Mouse (Mus musculus): ENCODE data around the gene Hoxa9. TPM values are rescaled to one million over a fixed set of nuclear protein-coding genes. Genes with fewer than 3 reads are reported as not detected.
A peak's percentile ranks its signal among the peaks of the same experiment; 100 is the strongest.

Gene Hoxa9
- polyA plus RNA-seq, 1 experiment from 2014 or later: 77.4 TPM

GRCm38 (mm10) chr6:52249415-52249738 lies 18.5 kb upstream of the Hoxa9 start:
- Histone ChIP-seq H3K9me3 (no peaks in the 10 kb centered on the region), H3K27ac (peak overlapping the region; percentile 98), H3K9ac (replicated peaks) (peak overlapping the region; percentile 100), H3K27me3 (peaks cover 35% of the 10 kb centered on the region), H3K4me3 (replicated peaks) (peak overlapping the region; percentile 99), H3K36me3 (peaks cover 32% of the 10 kb centered on the region), H3K4me2 (peak overlapping the region; percentile 96), H3K4me1 (replicated peaks) (peaks cover 35% of the 10 kb centered on the region)
- WGBS: 2% methylated on average over 16 of the region's 16 CpGs
- no peak for ATAC-seq (ENCODE audit: insufficient number of reproducible peaks, insufficient read depth, low FRiP score, low TSS enrichment, low read depth)

GRCm38 (mm10) chr6:52248638-52249414 lies 17.9 kb upstream of the Hoxa9 start:
- peaks cover 38% of the 10 kb centered on the region for H3K4me1 ChIP-seq (replicated peaks)
- 2% methylated on average over 27 of the region's 27 CpGs for WGBS
- H3K9me3 ChIP-seq: no peaks in the 10 kb centered on the region
- H3K27me3 ChIP-seq: peaks cover 35% of the 10 kb centered on the region
- H3K4me3 ChIP-seq (replicated peaks): peak overlapping the region; percentile 99
- ATAC-seq (ENCODE audit: insufficient number of reproducible peaks, insufficient read depth, low FRiP score, low TSS enrichment, low read depth): no peak
- peak overlapping the region; percentile 96 for H3K4me2 ChIP-seq
- peaks cover 32% of the 10 kb centered on the region for H3K36me3 ChIP-seq
- peak overlapping the region; percentile 98 for H3K27ac ChIP-seq
- H3K9ac ChIP-seq (replicated peaks): peak overlapping the region; percentile 100

GRCm38 (mm10) chr6:52247766-52248637 lies 17.1 kb upstream of the Hoxa9 start:
- H3K27me3 ChIP-seq: peaks cover 34% of the 10 kb centered on the region
- H3K9ac ChIP-seq (replicated peaks): peak overlapping the region; percentile 100
- no peaks in the 10 kb centered on the region for H3K9me3 ChIP-seq
- H3K4me1 ChIP-seq (replicated peaks): peaks cover 40% of the 10 kb centered on the region
- peak overlapping the region; percentile 96 for H3K4me2 ChIP-seq
- H3K27ac ChIP-seq: peak overlapping the region; percentile 98
- ATAC-seq (ENCODE audit: insufficient number of reproducible peaks, insufficient read depth, low FRiP score, low TSS enrichment, low read depth): no peak
- peak overlapping the region; percentile 99 for H3K4me3 ChIP-seq (replicated peaks)
- under 1% methylated on average over 23 of the region's 23 CpGs for WGBS
- peaks cover 29% of the 10 kb centered on the region for H3K36me3 ChIP-seq

- H3K9me3 ChIP-seq: no peaks in the 10 kb centered on the region
- H3K27ac ChIP-seq: peak overlapping the region; percentile 100
- peaks cover 19% of the 10 kb centered on the region for H3K36me3 ChIP-seq
- WGBS: 3% methylated on average over 3 of the region's 3 CpGs
- ATAC-seq (ENCODE audit: insufficient number of reproducible peaks, insufficient read depth, low FRiP score, low TSS enrichment, low read depth): no peak
- H3K4me2 ChIP-seq: peak overlapping the region; percentile 96
- H3K9ac ChIP-seq (replicated peaks): peak overlapping the region; percentile 100
- peaks cover 43% of the 10 kb centered on the region for H3K4me1 ChIP-seq (replicated peaks)
- peak overlapping the region; percentile 99 for H3K4me3 ChIP-seq (replicated peaks)
- peaks cover 27% of the 10 kb centered on the region for H3K27me3 ChIP-seq
Observed at GRCm38 (mm10) chr6:52246916-52247315, 16.0 kb upstream of the Hoxa9 start.

- H3K9ac ChIP-seq (replicated peaks): peak overlapping the region; percentile 100
- ATAC-seq (ENCODE audit: insufficient number of reproducible peaks, insufficient read depth, low FRiP score, low TSS enrichment, low read depth): no peak
- peak overlapping the region; percentile 96 for H3K4me2 ChIP-seq
- H3K27me3 ChIP-seq: peaks cover 24% of the 10 kb centered on the region
- no peaks in the 10 kb centered on the region for H3K9me3 ChIP-seq
- H3K27ac ChIP-seq: peak overlapping the region; percentile 100
- peak overlapping the region; percentile 99 for H3K4me3 ChIP-seq (replicated peaks)
- peaks cover 17% of the 10 kb centered on the region for H3K36me3 ChIP-seq
- H3K4me1 ChIP-seq (replicated peaks): peaks cover 48% of the 10 kb centered on the region
- under 1% methylated on average over 26 of the region's 26 CpGs for WGBS
Observed at GRCm38 (mm10) chr6:52246403-52246803, 15.5 kb upstream of the Hoxa9 start.

GRCm38 (mm10) chr6:52245757-52246142 lies 14.9 kb upstream of the Hoxa9 start, which contains the start of gene Hoxa11:
Gene Hoxa11, minus strand, starts transcription at chr6:52245810.
- Histone ChIP-seq H3K4me2 (peak within 1 kb of the TSS; percentile 96), H3K4me3 (replicated peaks) (peak within 1 kb of the TSS; percentile 99), H3K9me3 (no peaks in the 10 kb centered on the region), H3K4me1 (replicated peaks) (peaks cover 51% of the 10 kb centered on the region), H3K27ac (peak within 1 kb of the TSS; percentile 100), H3K36me3 (peaks cover 16% of the 10 kb centered on the region), H3K9ac (replicated peaks) (peak within 1 kb of the TSS; percentile 100), H3K27me3 (peaks cover 22% of the 10 kb centered on the region)
- peak; percentile 35; the same call in 1 of the 2 replicates for ATAC-seq (ENCODE audit: insufficient number of reproducible peaks, insufficient read depth, low FRiP score, low TSS enrichment, low read depth)
- under 1% methylated on average over 20 of the region's 20 CpGs for WGBS

- under 1% methylated on average over 70 of the region's 71 CpGs for WGBS
- no peak for ATAC-seq (ENCODE audit: insufficient number of reproducible peaks, insufficient read depth, low FRiP score, low TSS enrichment, low read depth)
- Histone ChIP-seq H3K27ac (peak overlapping the region; percentile 100), H3K9ac (replicated peaks) (peak overlapping the region; percentile 100), H3K4me2 (peak overlapping the region; percentile 96), H3K27me3 (peaks cover 16% of the 10 kb centered on the region), H3K4me1 (replicated peaks) (peaks cover 46% of the 10 kb centered on the region), H3K36me3 (peaks cover 11% of the 10 kb centered on the region), H3K9me3 (no peaks in the 10 kb centered on the region), H3K4me3 (replicated peaks) (peak overlapping the region; percentile 99)
Observed at GRCm38 (mm10) chr6:52245040-52245756, 14.3 kb upstream of the Hoxa9 start.

GRCm38 (mm10) chr6:52244471-52245039 lies 13.7 kb upstream of the Hoxa9 start:
- Histone ChIP-seq H3K4me3 (replicated peaks) (peak overlapping the region; percentile 99), H3K9ac (replicated peaks) (peak overlapping the region; percentile 100), H3K36me3 (peaks cover 5% of the 10 kb centered on the region), H3K4me1 (replicated peaks) (peaks cover 40% of the 10 kb centered on the region), H3K27me3 (peaks cover 10% of the 10 kb centered on the region), H3K9me3 (no peaks in the 10 kb centered on the region), H3K4me2 (peak overlapping the region; percentile 96), H3K27ac (peak overlapping the region; percentile 100)
- WGBS: 0% methylated on average over 23 of the region's 23 CpGs
- no peak for ATAC-seq (ENCODE audit: insufficient number of reproducible peaks, insufficient read depth, low FRiP score, low TSS enrichment, low read depth)

GRCm38 (mm10) chr6:52243681-52244121 lies 12.8 kb upstream of the Hoxa9 start:
- Histone ChIP-seq H3K9ac (replicated peaks) (peak overlapping the region; percentile 100), H3K4me1 (replicated peaks) (peaks cover 38% of the 10 kb centered on the region), H3K27me3 (peaks cover 10% of the 10 kb centered on the region), H3K4me2 (peak overlapping the region; percentile 96), H3K27ac (peak overlapping the region; percentile 100), H3K9me3 (no peaks in the 10 kb centered on the region), H3K36me3 (no peaks in the 10 kb centered on the region), H3K4me3 (replicated peaks) (peak overlapping the region; percentile 99)
- ATAC-seq (ENCODE audit: insufficient number of reproducible peaks, insufficient read depth, low FRiP score, low TSS enrichment, low read depth): 0 out of 2 replicates have a peak, but pooled peaks have one; percentile 0
- 2% methylated on average over 12 of the region's 12 CpGs for WGBS

GRCm38 (mm10) chr6:52242801-52243332 lies 12.0 kb upstream of the Hoxa9 start:
- H3K9me3 ChIP-seq: no peaks in the 10 kb centered on the region
- peak overlapping the region; percentile 99 for H3K4me3 ChIP-seq (replicated peaks)
- peaks cover 35% of the 10 kb centered on the region for H3K4me1 ChIP-seq (replicated peaks)
- H3K27me3 ChIP-seq: peaks cover 5% of the 10 kb centered on the region
- no peak for ATAC-seq (ENCODE audit: insufficient number of reproducible peaks, insufficient read depth, low FRiP score, low TSS enrichment, low read depth)
- peak overlapping the region; percentile 96 for H3K4me2 ChIP-seq
- H3K27ac ChIP-seq: peak overlapping the region; percentile 100
- 3% methylated on average over 4 of the region's 4 CpGs for WGBS
- peak overlapping the region; percentile 100 for H3K9ac ChIP-seq (replicated peaks)
- no peaks in the 10 kb centered on the region for H3K36me3 ChIP-seq

Measured in limb, embryonic 12.5 days (tissue).